Mouse (Mus musculus) megakaryocyte progenitor cell, adult 5-6 weeks (primary cell): ENCODE results near the gene Cutal. TPM values are rescaled to one million over a fixed set of nuclear protein-coding genes. Genes with fewer than 3 reads are reported as not detected.
"Not testable (repeated sequence)": the region's sequence is repeated elsewhere in the genome, so short reads cannot be mapped to it uniquely, and the experiment has no call there.

Experiments
- ATAC-seq: replicated peaks from 2 replicates; pipeline ENCODE4 v1.8.0; 2016; ENCODE audit warnings: mild to moderate bottlenecking, moderate TSS enrichment, inconsistent platforms; ENCODE audit not compliant: poor library complexity
- total RNA-seq, 2 experiments: library from RNA; stranded (forward) in 1 of 2; stranded (reverse) in 1 of 2; fragments of 157-497, 149-512 nt in 1 of 2; fragments of 200-1000 nt in 1 of 2; gene quantifications; 2 replicates each; pipeline versions ENCODE4 v1.2.3 to v1.2.4; 2015 to 2017

Cutal gene
- not detected in 2 replicates for total RNA-seq (2015)
- not detected in 2 replicates for total RNA-seq (2017)

- ATAC-seq, result no peak
Observed at GRCm38 (mm10) chr2:34874271-34874670, at the start of gene Cutal. Gene Cutal, plus strand, starts transcription at chr2:34874396.

GRCm38 (mm10) chr2:34825827-34826459, 48.3 kb upstream of the Cutal start, which contains the start of gene Fbxw2:
Gene Fbxw2, minus strand, starts transcription at chr2:34826311.
- peak; percentile 95 for ATAC-seq

- ATAC-seq, result peak; percentile 32
Observed at GRCm38 (mm10) chr2:34826460-34827231, 47.5 kb upstream of the Cutal start.

- no peak for ATAC-seq
Observed at GRCm38 (mm10) chr2:34827591-34827990, 46.6 kb upstream of the Cutal start.

GRCm38 (mm10) chr2:34828026-34828425, 46.2 kb upstream of the Cutal start:
- peak; percentile 76 for ATAC-seq

- ATAC-seq, result not testable (repeated sequence)
Observed at GRCm38 (mm10) chr2:34830066-34830465, 44.1 kb upstream of the Cutal start.

- not testable (repeated sequence) for ATAC-seq
Observed at GRCm38 (mm10) chr2:34832766-34833457, 41.3 kb upstream of the Cutal start, which contains the start of gene Gm34653. Gene Gm34653, plus strand, starts transcription at chr2:34833007.

GRCm38 (mm10) chr2:34833624-34834023, 40.6 kb upstream of the Cutal start:
- ATAC-seq, result no peak

GRCm38 (mm10) chr2:34835669-34836068, 38.5 kb upstream of the Cutal start:
- ATAC-seq, result no peak

- ATAC-seq, result not testable (repeated sequence)
Observed at GRCm38 (mm10) chr2:34840143-34840542, 34.1 kb upstream of the Cutal start.

- ATAC-seq, result no peak
Observed at GRCm38 (mm10) chr2:34841706-34842105, 32.5 kb upstream of the Cutal start.

GRCm38 (mm10) chr2:34843211-34843939, 30.8 kb upstream of the Cutal start:
- no peak for ATAC-seq

- no peak for ATAC-seq
Observed at GRCm38 (mm10) chr2:34847702-34848101, 26.5 kb upstream of the Cutal start.

- peak; percentile 66 for ATAC-seq
Observed at GRCm38 (mm10) chr2:34855265-34855664, 18.9 kb upstream of the Cutal start.

GRCm38 (mm10) chr2:34857728-34858127, 16.5 kb upstream of the Cutal start:
- ATAC-seq, result peak; percentile 52; the same call in 1 of the 2 replicates

- peak; percentile 72 for ATAC-seq
Observed at GRCm38 (mm10) chr2:34869680-34870079, 4.5 kb upstream of the Cutal start.

GRCm38 (mm10) chr2:34870520-34871474, 3.4 kb upstream of the Cutal start:
- ATAC-seq, result peak; percentile 92

- no peak for ATAC-seq
Observed at GRCm38 (mm10) chr2:34874816-34875345, 685 bp downstream of the Cutal start, which contains the start of gene Psmd5. Gene Psmd5, minus strand, starts transcription at chr2:34874968.

- no peak for ATAC-seq
Observed at GRCm38 (mm10) chr2:34880054-34880453, 5.9 kb downstream of the Cutal start.
